Mouse (Mus musculus) left cerebral cortex, postnatal 10 days (tissue): ENCODE measurements around the gene Tlx1. TPM values are rescaled to one million over a fixed set of nuclear protein-coding genes. Genes with fewer than 3 reads are reported as not detected.

ENCODE experiments used
- DNase-seq, 2 experiments: peaks; one replicate each; pipeline ENCODE4 v3.0.0; 2021 to 2022; ENCODE audit warnings: low spot score in 2 of 2, mixed read lengths in 1 of 2; ENCODE audit errors: extremely low spot score in 1 of 2
- intact Hi-C: fragments of 180-260 bp; cut with DNase I; formaldehyde crosslinking; loops from one replicate; pipeline ENCODE4 v1.15.1; 2025
- total RNA-seq, 2 experiments: library from RNA; stranded (reverse); gene quantifications; 2 replicates each; pipeline ENCODE4 v1.2.3; 2021

Gene Tlx1
- total RNA-seq, 2 experiments from 2014 or later, result not detected

DNA sequence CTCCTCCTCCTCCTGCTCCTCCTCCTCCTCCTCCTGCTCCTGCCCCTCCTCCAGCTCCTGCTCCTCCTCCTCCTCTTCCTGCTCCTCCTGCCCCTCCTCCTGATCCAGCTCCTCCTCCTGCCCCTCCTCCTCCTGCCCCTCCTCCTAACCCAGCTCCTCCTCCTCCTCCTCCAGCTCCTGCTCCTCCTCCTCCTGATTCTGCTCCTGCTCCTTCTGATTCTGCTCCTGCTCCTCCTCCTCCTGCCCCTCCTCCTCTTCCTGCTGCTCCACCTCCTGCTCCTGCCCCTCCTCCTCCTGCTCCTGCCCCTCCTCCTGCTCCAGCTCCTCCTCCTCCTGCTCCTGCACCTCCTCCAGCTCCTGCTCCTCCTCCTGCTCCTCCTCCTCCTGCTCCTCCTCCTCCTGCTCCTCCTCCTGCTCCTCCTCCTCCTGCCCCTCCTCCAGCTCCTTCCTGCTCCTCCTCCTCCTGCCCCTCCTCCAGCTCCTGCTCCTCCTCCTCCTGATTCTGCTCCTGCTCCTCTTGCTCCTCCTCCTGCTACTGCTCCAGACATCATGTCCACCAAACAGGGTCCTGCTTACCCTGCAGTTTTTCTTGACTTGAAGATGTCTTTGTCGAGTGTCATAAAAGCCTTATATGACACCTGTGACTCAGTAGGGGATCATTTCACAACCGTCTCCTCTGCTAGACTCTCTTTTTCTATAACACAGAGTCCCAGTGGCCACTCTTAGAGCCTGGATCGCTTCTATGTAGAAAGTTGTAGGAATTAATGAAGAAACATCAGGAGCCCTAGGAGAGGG is 55.0 kb downstream of the Tlx1 start:
- no peak for DNase-seq
- intact Hi-C loops, result no loop called here

Other genes with a start within 250 kb of the Tlx1 start
- 10 to 100 TPM; 29.9 to 30.4 TPM for gene Slf2, start 219.5 kb upstream of the Tlx1 start, total RNA-seq
- 10 to 100 TPM; 59.6 to 62.9 TPM for gene Sema4g, start 161.6 kb upstream of the Tlx1 start, total RNA-seq
- 10 to 100 TPM; 11.7 to 12.2 TPM for gene Twnk, start 145.0 kb upstream of the Tlx1 start, total RNA-seq
- gene Mrpl43, start 144.2 kb upstream of the Tlx1 start, total RNA-seq, result 10 to 100 TPM; 48.1 to 50.1 TPM
- gene Lzts2, start 136.3 kb upstream of the Tlx1 start, total RNA-seq, result 10 to 100 TPM; 24.5 to 25.6 TPM
- gene Pdzd7, start 105.0 kb upstream of the Tlx1 start, total RNA-seq, result 1 to 10 TPM; 4.1 to 4.7 TPM
- 100 to 1,000 TPM; 116 to 122 TPM for gene Sfxn3, start 103.2 kb upstream of the Tlx1 start, total RNA-seq
- gene Kazald1, start 75.4 kb upstream of the Tlx1 start, total RNA-seq, result 1 to 10 TPM; 1.6 to 2.0 TPM
- gene Lbx1, start 85.1 kb downstream of the Tlx1 start, total RNA-seq, result not detected
- gene Btrc, start 213.1 kb downstream of the Tlx1 start, total RNA-seq, result 10 to 100 TPM; 88.9 to 89.8 TPM